Mouse (Mus musculus) gastrocnemius, postnatal 4 days (tissue): ENCODE results near the gene Zfpl1. TPM values are rescaled to one million over a fixed set of nuclear protein-coding genes. Genes with fewer than 3 reads are reported as not detected.

Experiments used
- DNase-seq, 2 experiments: peaks; one replicate each; pipeline ENCODE4 v3.0.0; 2021 to 2022; ENCODE audit warnings: low spot score in 2 of 2, mixed read lengths in 2 of 2
- microRNA-seq: library from miRNA; unstranded; fragments of <30 nt; microRNA quantifications from one replicate; pipeline ENCODE4 v1.2.0, GENCODE M21; 2021
- total RNA-seq, 2 experiments: library from RNA; stranded (reverse); gene quantifications; 2 replicates each; pipeline ENCODE4 v1.2.3; 2021

Gene Zfpl1
- total RNA-seq, 2 experiments from 2014 or later: 28.5 to 34.6 TPM

DNA sequence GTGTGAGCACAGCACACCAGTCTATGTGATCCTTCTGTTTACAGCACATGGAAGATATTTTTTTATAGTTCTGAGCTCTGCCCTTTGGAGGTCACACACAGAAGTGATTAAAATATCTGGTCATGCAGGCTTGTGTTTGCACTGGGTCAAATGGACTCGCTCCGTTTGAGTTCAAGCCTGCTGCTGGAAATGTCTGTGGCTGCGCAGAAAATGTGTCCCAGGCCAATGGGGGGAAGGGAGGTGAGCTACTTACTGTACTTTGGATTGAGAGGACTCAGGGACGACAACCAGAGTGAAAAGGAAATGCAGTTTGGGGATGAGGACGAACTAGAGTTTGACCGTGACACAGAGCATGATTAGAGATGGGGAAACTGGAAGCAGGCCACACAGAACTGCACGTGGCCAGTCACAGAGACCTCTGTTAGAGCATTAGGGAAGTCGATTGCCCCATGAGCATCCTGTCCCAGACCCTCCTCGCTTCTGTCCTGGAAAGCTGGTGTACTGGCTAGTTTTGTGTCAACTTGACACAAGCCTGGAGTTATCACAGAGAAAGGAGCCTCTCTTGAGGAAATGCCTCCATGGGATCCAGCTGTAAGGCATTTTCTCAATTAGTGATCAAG is 48.7 kb downstream of the Zfpl1 start:
- no peak for DNase-seq

Small RNA genes lying within 50 kb of the gene (microRNA-seq; reads per million reads assigned to microRNA genes)
- gene Mir6988: 1.3 reads per million

Other genes with a start within 250 kb of the Zfpl1 start
- 10 to 100 TPM; 16.2 to 16.7 TPM for gene Frmd8, start 209.7 kb downstream of the Zfpl1 start, total RNA-seq
- 1 to 10 TPM; 3.7 to 3.8 TPM for gene Slc25a45, start 207.1 kb downstream of the Zfpl1 start, total RNA-seq
- gene Tigd3, start 190.8 kb downstream of the Zfpl1 start, total RNA-seq: 1 to 10 TPM; 1.5 to 2.6 TPM
- gene Dpf2, start 171.9 kb downstream of the Zfpl1 start, total RNA-seq: 100 to 1,000 TPM in 1 of 2 experiments, 10 to 100 TPM in 1; 97.8 to 121 TPM
- gene Cdc42ep2, start 160.1 kb downstream of the Zfpl1 start, total RNA-seq: 10 to 100 TPM; 23.1 to 27.4 TPM
- 10 to 100 TPM; 24.6 to 28.6 TPM for gene Pola2, start 120.8 kb downstream of the Zfpl1 start, total RNA-seq
- not detected for gene Slc22a20, start 98.8 kb downstream of the Zfpl1 start, total RNA-seq
- gene Capn1, start 69.1 kb downstream of the Zfpl1 start, total RNA-seq: 10 to 100 TPM; 70.9 to 79.6 TPM
- 10 to 100 TPM; 28.9 to 30.7 TPM for gene Syvn1, start 38.4 kb downstream of the Zfpl1 start, total RNA-seq
- gene Mrpl49, start 27.2 kb downstream of the Zfpl1 start, total RNA-seq: 10 to 100 TPM; 45.0 to 46.2 TPM
- gene Fau, start 27.1 kb downstream of the Zfpl1 start, total RNA-seq: 1,000 to 10,000 TPM in 1 of 2 experiments, 100 to 1,000 TPM in 1; 949 to 1,029 TPM
- gene Znhit2, start 23.8 kb downstream of the Zfpl1 start, total RNA-seq: 10 to 100 TPM; 13.2 to 13.4 TPM
- gene Tm7sf2, start 16.6 kb downstream of the Zfpl1 start, total RNA-seq: 10 to 100 TPM in 1 of 2 experiments, 1 to 10 TPM in 1; 9.9 to 14.7 TPM
- 10 to 100 TPM; 35.4 to 37.7 TPM for gene Vps51, start 7.7 kb downstream of the Zfpl1 start, total RNA-seq
- gene Tmem262, start 4.9 kb downstream of the Zfpl1 start, total RNA-seq: not detected
- gene Gm28374, start 2.7 kb downstream of the Zfpl1 start, total RNA-seq: under 1 TPM in 1 of 2 experiments, not detected in 1; 0.52 TPM
- 1 to 10 TPM; 7.7 to 8.1 TPM for gene Cdca5, start within 50 bp of the Zfpl1 start, total RNA-seq
- gene AC131692.1, start 9.5 kb upstream of the Zfpl1 start, total RNA-seq: under 1 TPM in 1 of 2 experiments, not detected in 1; 0.54 TPM
- under 1 TPM; 0.27 to 0.44 TPM for gene Naaladl1, start 20.8 kb upstream of the Zfpl1 start, total RNA-seq
- gene Sac3d1, start 33.7 kb upstream of the Zfpl1 start, total RNA-seq: 10 to 100 TPM; 14.8 to 16.2 TPM
- 10 to 100 TPM; 16.2 to 17.1 TPM for gene Snx15, start 43.3 kb upstream of the Zfpl1 start, total RNA-seq
- under 1 TPM; 0.26 to 0.42 TPM for gene Batf2, start 56.0 kb upstream of the Zfpl1 start, total RNA-seq
- gene Arl2, start 56.6 kb upstream of the Zfpl1 start, total RNA-seq: 10 to 100 TPM; 60.2 to 61.7 TPM
- gene Majin, start 99.4 kb upstream of the Zfpl1 start, total RNA-seq: not detected
- not detected for gene Gpha2, start 141.4 kb upstream of the Zfpl1 start, total RNA-seq
- gene Ppp2r5b, start 150.9 kb upstream of the Zfpl1 start, total RNA-seq: 10 to 100 TPM; 26.2 to 26.4 TPM
- 10 to 100 TPM; 15.5 to 16.7 TPM for gene Atg2a, start 156.7 kb upstream of the Zfpl1 start, total RNA-seq
- 10 to 100 TPM; 91.3 to 93.9 TPM for gene Ehd1, start 191.8 kb upstream of the Zfpl1 start, total RNA-seq
- 1 to 10 TPM; 6.9 to 7.7 TPM for gene Cdc42bpg, start 221.5 kb upstream of the Zfpl1 start, total RNA-seq